Mouse (Mus musculus): ENCODE data around the gene Tsks.

The Tsks gene

GRCm38 (mm10) chr7:44942904-44943303 is at the start of gene Tsks:
TSS of gene Tsks (plus strand) at chr7:44943204.
- no peak for DNase-seq (ENCODE audit: low read depth)

GRCm38 (mm10) chr7:44894175-44894574 is 48.8 kb upstream of the Tsks start:
- DNase-seq (ENCODE audit: low read depth): no peak

- DNase-seq (ENCODE audit: low read depth): no peak
These were observed 47.8 kb upstream of the Tsks start for GRCm38 (mm10) chr7:44895206-44895592.

GRCm38 (mm10) chr7:44895593-44896434 is 47.2 kb upstream of the Tsks start, which contains the start of gene Fuz:
TSS of gene Fuz (plus strand) at chr7:44896079.
- DNase-seq (ENCODE audit: low read depth): peak; percentile 89

- DNase-seq (ENCODE audit: low read depth): no peak
These were observed 46.5 kb upstream of the Tsks start for GRCm38 (mm10) chr7:44896499-44896898.

- no peak for DNase-seq (ENCODE audit: low read depth)
These were observed 44.4 kb upstream of the Tsks start for GRCm38 (mm10) chr7:44898607-44899006.

GRCm38 (mm10) chr7:44900632-44901031 is 42.4 kb upstream of the Tsks start:
- no peak for DNase-seq (ENCODE audit: low read depth)

GRCm38 (mm10) chr7:44901230-44901722 is 41.7 kb upstream of the Tsks start:
- no peak for DNase-seq (ENCODE audit: low read depth)

- DNase-seq (ENCODE audit: low read depth): no peak
These were observed 37.6 kb upstream of the Tsks start for GRCm38 (mm10) chr7:44905430-44905829.

- DNase-seq (ENCODE audit: low read depth): no peak
These were observed 34.1 kb upstream of the Tsks start for GRCm38 (mm10) chr7:44908706-44909476.

GRCm38 (mm10) chr7:44914396-44914795 is 28.6 kb upstream of the Tsks start:
- no peak for DNase-seq (ENCODE audit: low read depth)

GRCm38 (mm10) chr7:44915314-44915713 is 27.7 kb upstream of the Tsks start:
- DNase-seq (ENCODE audit: low read depth): no peak

- no peak for DNase-seq (ENCODE audit: low read depth)
These were observed 26.8 kb upstream of the Tsks start for GRCm38 (mm10) chr7:44916191-44916590.

GRCm38 (mm10) chr7:44916881-44917280 is 26.1 kb upstream of the Tsks start:
- no peak for DNase-seq (ENCODE audit: low read depth)

GRCm38 (mm10) chr7:44918219-44918618 is 24.8 kb upstream of the Tsks start:
- no peak for DNase-seq (ENCODE audit: low read depth)

- DNase-seq (ENCODE audit: low read depth): no peak
These were observed 23.9 kb upstream of the Tsks start for GRCm38 (mm10) chr7:44919127-44919526.

- DNase-seq (ENCODE audit: low read depth): no peak
These were observed 20.5 kb upstream of the Tsks start for GRCm38 (mm10) chr7:44922530-44922929.

GRCm38 (mm10) chr7:44925468-44925867 is 17.5 kb upstream of the Tsks start:
- DNase-seq (ENCODE audit: low read depth): no peak

GRCm38 (mm10) chr7:44928570-44928969 is 14.4 kb upstream of the Tsks start:
- no peak for DNase-seq (ENCODE audit: low read depth)

GRCm38 (mm10) chr7:44929204-44930151 is 13.5 kb upstream of the Tsks start, which contains the start of gene Ap2a1:
TSS of gene Ap2a1 (minus strand) at chr7:44929496.
- peak; percentile 99 for DNase-seq (ENCODE audit: low read depth)

GRCm38 (mm10) chr7:44938680-44939079 is 4.3 kb upstream of the Tsks start:
- no peak for DNase-seq (ENCODE audit: low read depth)

GRCm38 (mm10) chr7:44949922-44950321 is 6.9 kb downstream of the Tsks start:
- no peak for DNase-seq (ENCODE audit: low read depth)

Measured in c-Kit-positive CD71-negative TER-119-negative erythroid progenitor cells, embryonic 14.5 days (primary cell).